Mouse (Mus musculus): ENCODE data around the gene Gm20765. TPM values are rescaled to one million over a fixed set of nuclear protein-coding genes. Genes with fewer than 3 reads are reported as not detected.
"Not testable (repeated sequence)": the region's sequence is repeated elsewhere in the genome, so short reads cannot be mapped to it uniquely, and the experiment has no call there.

The Gm20765 gene
- not detected in 2 replicates for polyA plus RNA-seq (2015; fragmentation: Nextera tagmentation; extraction: Ambion mirVana)

DNA sequence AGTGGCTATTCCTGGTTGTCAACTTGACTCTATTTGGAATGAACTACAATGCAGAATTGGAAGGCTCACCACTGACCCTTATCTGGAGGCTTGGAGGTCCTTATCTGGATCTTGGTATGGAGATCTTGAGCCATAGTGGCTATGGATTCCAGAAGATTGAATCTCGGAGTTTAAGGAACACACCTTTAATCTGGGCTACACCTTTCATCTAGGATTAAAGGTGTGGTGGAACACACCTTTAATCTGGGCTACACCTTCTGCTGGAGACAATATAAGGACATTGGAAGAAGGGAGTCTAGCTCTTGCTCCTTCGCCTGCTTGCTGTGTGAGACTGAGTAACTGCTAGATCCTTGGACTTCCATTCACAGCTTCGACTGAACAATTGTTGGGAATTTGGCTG is at the start of gene Gm20765:
Gene Gm20765 (plus strand): TSS at position 301 of the 400 bp plus-strand sequence.
- no CpG with 5 or more reads among the region's 3 CpGs for WGBS
- not testable (repeated sequence) for H3K36me3 ChIP-seq (ENCODE audit: control insufficient read depth, insufficient read depth); ATAC-seq (replicated peaks; ENCODE audit: extremely low read depth, insufficient read depth, low FRiP score); H3K4me3 ChIP-seq (ENCODE audit: low read length); H3K4me2 ChIP-seq (ENCODE audit: low read depth, low read length); H3K27ac ChIP-seq (ENCODE audit: low read length); H3K9ac ChIP-seq (ENCODE audit: low read length); H3K4me1 ChIP-seq (ENCODE audit: control insufficient read depth, insufficient read depth, low read length); H3K27me3 ChIP-seq (ENCODE audit: control insufficient read depth, insufficient read depth, low read length); H3K9me3 ChIP-seq (replicated peaks; ENCODE audit: control insufficient read depth, low read length)

DNA sequence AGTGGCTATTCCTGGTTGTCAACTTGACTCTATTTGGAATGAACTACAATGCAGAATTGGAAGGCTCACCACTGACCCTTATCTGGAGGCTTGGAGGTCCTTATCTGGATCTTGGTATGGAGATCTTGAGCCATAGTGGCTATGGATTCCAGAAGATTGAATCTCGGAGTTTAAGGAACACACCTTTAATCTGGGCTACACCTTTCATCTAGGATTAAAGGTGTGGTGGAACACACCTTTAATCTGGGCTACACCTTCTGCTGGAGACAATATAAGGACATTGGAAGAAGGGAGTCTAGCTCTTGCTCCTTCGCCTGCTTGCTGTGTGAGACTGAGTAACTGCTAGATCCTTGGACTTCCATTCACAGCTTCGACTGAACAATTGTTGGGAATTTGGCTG is 42.6 kb upstream of the Gm20765 start, which contains the start of gene Gm21293:
Gene Gm21293 (plus strand): TSS at position 301 of the 400 bp plus-strand sequence.
- H3K4me2 ChIP-seq (ENCODE audit: low read depth, low read length); H3K9me3 ChIP-seq (replicated peaks; ENCODE audit: control insufficient read depth, low read length); H3K27me3 ChIP-seq (ENCODE audit: control insufficient read depth, insufficient read depth, low read length); H3K4me1 ChIP-seq (ENCODE audit: control insufficient read depth, insufficient read depth, low read length); H3K27ac ChIP-seq (ENCODE audit: low read length); H3K4me3 ChIP-seq (ENCODE audit: low read length); H3K36me3 ChIP-seq (ENCODE audit: control insufficient read depth, insufficient read depth); ATAC-seq (replicated peaks; ENCODE audit: extremely low read depth, insufficient read depth, low FRiP score); H3K9ac ChIP-seq (ENCODE audit: low read length): not testable (repeated sequence)
- no CpG with 5 or more reads among the region's 3 CpGs for WGBS

DNA sequence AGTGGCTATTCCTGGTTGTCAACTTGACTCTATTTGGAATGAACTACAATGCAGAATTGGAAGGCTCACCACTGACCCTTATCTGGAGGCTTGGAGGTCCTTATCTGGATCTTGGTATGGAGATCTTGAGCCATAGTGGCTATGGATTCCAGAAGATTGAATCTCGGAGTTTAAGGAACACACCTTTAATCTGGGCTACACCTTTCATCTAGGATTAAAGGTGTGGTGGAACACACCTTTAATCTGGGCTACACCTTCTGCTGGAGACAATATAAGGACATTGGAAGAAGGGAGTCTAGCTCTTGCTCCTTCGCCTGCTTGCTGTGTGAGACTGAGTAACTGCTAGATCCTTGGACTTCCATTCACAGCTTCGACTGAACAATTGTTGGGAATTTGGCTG is 34.1 kb upstream of the Gm20765 start, which contains the start of gene Gm6763:
Gene Gm6763 (plus strand): TSS at position 301 of the 400 bp plus-strand sequence.
- H3K9me3 ChIP-seq (replicated peaks; ENCODE audit: control insufficient read depth, low read length); H3K27ac ChIP-seq (ENCODE audit: low read length); H3K9ac ChIP-seq (ENCODE audit: low read length); H3K36me3 ChIP-seq (ENCODE audit: control insufficient read depth, insufficient read depth); H3K4me2 ChIP-seq (ENCODE audit: low read depth, low read length); H3K4me3 ChIP-seq (ENCODE audit: low read length); ATAC-seq (replicated peaks; ENCODE audit: extremely low read depth, insufficient read depth, low FRiP score); H3K4me1 ChIP-seq (ENCODE audit: control insufficient read depth, insufficient read depth, low read length); H3K27me3 ChIP-seq (ENCODE audit: control insufficient read depth, insufficient read depth, low read length): not testable (repeated sequence)
- WGBS = no CpG with 5 or more reads among the region's 3 CpGs

DNA sequence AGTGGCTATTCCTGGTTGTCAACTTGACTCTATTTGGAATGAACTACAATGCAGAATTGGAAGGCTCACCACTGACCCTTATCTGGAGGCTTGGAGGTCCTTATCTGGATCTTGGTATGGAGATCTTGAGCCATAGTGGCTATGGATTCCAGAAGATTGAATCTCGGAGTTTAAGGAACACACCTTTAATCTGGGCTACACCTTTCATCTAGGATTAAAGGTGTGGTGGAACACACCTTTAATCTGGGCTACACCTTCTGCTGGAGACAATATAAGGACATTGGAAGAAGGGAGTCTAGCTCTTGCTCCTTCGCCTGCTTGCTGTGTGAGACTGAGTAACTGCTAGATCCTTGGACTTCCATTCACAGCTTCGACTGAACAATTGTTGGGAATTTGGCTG is 25.6 kb upstream of the Gm20765 start, which contains the start of gene Gm8764:
Gene Gm8764 (plus strand): TSS at position 301 of the 400 bp plus-strand sequence.
- H3K4me2 ChIP-seq (ENCODE audit: low read depth, low read length); H3K36me3 ChIP-seq (ENCODE audit: control insufficient read depth, insufficient read depth); ATAC-seq (replicated peaks; ENCODE audit: extremely low read depth, insufficient read depth, low FRiP score); H3K9ac ChIP-seq (ENCODE audit: low read length); H3K4me3 ChIP-seq (ENCODE audit: low read length); H3K9me3 ChIP-seq (replicated peaks; ENCODE audit: control insufficient read depth, low read length); H3K27ac ChIP-seq (ENCODE audit: low read length); H3K27me3 ChIP-seq (ENCODE audit: control insufficient read depth, insufficient read depth, low read length); H3K4me1 ChIP-seq (ENCODE audit: control insufficient read depth, insufficient read depth, low read length): not testable (repeated sequence)
- WGBS = no CpG with 5 or more reads among the region's 3 CpGs

DNA sequence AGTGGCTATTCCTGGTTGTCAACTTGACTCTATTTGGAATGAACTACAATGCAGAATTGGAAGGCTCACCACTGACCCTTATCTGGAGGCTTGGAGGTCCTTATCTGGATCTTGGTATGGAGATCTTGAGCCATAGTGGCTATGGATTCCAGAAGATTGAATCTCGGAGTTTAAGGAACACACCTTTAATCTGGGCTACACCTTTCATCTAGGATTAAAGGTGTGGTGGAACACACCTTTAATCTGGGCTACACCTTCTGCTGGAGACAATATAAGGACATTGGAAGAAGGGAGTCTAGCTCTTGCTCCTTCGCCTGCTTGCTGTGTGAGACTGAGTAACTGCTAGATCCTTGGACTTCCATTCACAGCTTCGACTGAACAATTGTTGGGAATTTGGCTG is 17.1 kb upstream of the Gm20765 start, which contains the start of gene Gm21304:
Gene Gm21304 (plus strand): TSS at position 301 of the 400 bp plus-strand sequence.
- H3K27me3 ChIP-seq (ENCODE audit: control insufficient read depth, insufficient read depth, low read length); H3K4me1 ChIP-seq (ENCODE audit: control insufficient read depth, insufficient read depth, low read length); H3K9ac ChIP-seq (ENCODE audit: low read length); H3K36me3 ChIP-seq (ENCODE audit: control insufficient read depth, insufficient read depth); H3K4me3 ChIP-seq (ENCODE audit: low read length); ATAC-seq (replicated peaks; ENCODE audit: extremely low read depth, insufficient read depth, low FRiP score); H3K27ac ChIP-seq (ENCODE audit: low read length); H3K4me2 ChIP-seq (ENCODE audit: low read depth, low read length); H3K9me3 ChIP-seq (replicated peaks; ENCODE audit: control insufficient read depth, low read length): not testable (repeated sequence)
- no CpG with 5 or more reads among the region's 3 CpGs for WGBS

DNA sequence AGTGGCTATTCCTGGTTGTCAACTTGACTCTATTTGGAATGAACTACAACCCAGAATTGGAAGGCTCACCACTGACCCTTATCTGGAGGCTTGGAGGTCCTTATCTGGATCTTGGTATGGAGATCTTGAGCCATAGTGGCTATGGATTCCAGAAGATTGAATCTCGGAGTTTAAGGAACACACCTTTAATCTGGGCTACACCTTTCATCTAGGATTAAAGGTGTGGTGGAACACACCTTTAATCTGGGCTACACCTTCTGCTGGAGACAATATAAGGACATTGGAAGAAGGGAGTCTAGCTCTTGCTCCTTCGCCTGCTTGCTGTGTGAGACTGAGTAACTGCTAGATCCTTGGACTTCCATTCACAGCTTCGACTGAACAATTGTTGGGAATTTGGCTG is 8.6 kb upstream of the Gm20765 start, which contains the start of gene Gm21312:
Gene Gm21312 (plus strand): TSS at position 301 of the 400 bp plus-strand sequence.
- not testable (repeated sequence) for H3K27ac ChIP-seq (ENCODE audit: low read length); H3K9ac ChIP-seq (ENCODE audit: low read length); H3K4me2 ChIP-seq (ENCODE audit: low read depth, low read length); ATAC-seq (replicated peaks; ENCODE audit: extremely low read depth, insufficient read depth, low FRiP score); H3K36me3 ChIP-seq (ENCODE audit: control insufficient read depth, insufficient read depth); H3K4me1 ChIP-seq (ENCODE audit: control insufficient read depth, insufficient read depth, low read length); H3K4me3 ChIP-seq (ENCODE audit: low read length); H3K9me3 ChIP-seq (replicated peaks; ENCODE audit: control insufficient read depth, low read length); H3K27me3 ChIP-seq (ENCODE audit: control insufficient read depth, insufficient read depth, low read length)
- WGBS = no CpG with 5 or more reads among the region's 3 CpGs

DNA sequence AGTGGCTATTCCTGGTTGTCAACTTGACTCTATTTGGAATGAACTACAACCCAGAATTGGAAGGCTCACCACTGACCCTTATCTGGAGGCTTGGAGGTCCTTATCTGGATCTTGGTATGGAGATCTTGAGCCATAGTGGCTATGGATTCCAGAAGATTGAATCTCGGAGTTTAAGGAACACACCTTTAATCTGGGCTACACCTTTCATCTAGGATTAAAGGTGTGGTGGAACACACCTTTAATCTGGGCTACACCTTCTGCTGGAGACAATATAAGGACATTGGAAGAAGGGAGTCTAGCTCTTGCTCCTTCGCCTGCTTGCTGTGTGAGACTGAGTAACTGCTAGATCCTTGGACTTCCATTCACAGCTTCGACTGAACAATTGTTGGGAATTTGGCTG is 8.4 kb downstream of the Gm20765 start, which contains the start of gene Gm4340:
Gene Gm4340 (plus strand): TSS at position 301 of the 400 bp plus-strand sequence.
- not testable (repeated sequence) for ATAC-seq (replicated peaks; ENCODE audit: extremely low read depth, insufficient read depth, low FRiP score); H3K36me3 ChIP-seq (ENCODE audit: control insufficient read depth, insufficient read depth); H3K27ac ChIP-seq (ENCODE audit: low read length); H3K9ac ChIP-seq (ENCODE audit: low read length); H3K4me1 ChIP-seq (ENCODE audit: control insufficient read depth, insufficient read depth, low read length); H3K9me3 ChIP-seq (replicated peaks; ENCODE audit: control insufficient read depth, low read length); H3K4me2 ChIP-seq (ENCODE audit: low read depth, low read length); H3K4me3 ChIP-seq (ENCODE audit: low read length); H3K27me3 ChIP-seq (ENCODE audit: control insufficient read depth, insufficient read depth, low read length)
- no CpG with 5 or more reads among the region's 3 CpGs for WGBS

DNA sequence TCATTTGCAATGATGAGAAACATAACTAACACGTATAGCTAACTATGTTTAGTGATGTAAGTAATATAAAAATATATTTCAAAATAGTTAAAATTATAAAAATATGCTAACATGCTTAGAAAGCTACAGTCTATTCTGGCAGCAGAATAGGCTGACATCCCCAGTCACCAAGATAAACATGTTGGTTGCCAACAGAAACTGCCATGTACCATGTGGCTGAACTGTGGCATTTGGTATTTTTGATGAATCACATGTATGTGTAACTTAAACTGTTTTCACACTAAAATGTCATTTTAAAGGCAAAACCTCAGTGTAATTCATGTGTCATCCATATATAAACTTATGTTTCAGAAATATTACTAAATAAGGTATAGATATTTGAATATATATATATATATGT is 24.3 kb downstream of the Gm20765 start:
- Histone ChIP-seq H3K9me3 (replicated peaks; ENCODE audit: control insufficient read depth, low read length) (no peaks in the 10 kb centered on the region), H3K27ac (ENCODE audit: low read length) (no peak overlapping the region), H3K36me3 (ENCODE audit: control insufficient read depth, insufficient read depth) (no peaks in the 10 kb centered on the region), H3K27me3 (ENCODE audit: control insufficient read depth, insufficient read depth, low read length) (no peaks in the 10 kb centered on the region), H3K4me2 (ENCODE audit: low read depth, low read length) (no peak overlapping the region), H3K9ac (ENCODE audit: low read length) (no peak overlapping the region), H3K4me1 (ENCODE audit: control insufficient read depth, insufficient read depth, low read length) (no peaks in the 10 kb centered on the region), H3K4me3 (ENCODE audit: low read length) (no peak overlapping the region)
- no peak for ATAC-seq (replicated peaks; ENCODE audit: extremely low read depth, insufficient read depth, low FRiP score)
- 80% methylated on average over 1 of the region's 1 CpGs for WGBS

DNA sequence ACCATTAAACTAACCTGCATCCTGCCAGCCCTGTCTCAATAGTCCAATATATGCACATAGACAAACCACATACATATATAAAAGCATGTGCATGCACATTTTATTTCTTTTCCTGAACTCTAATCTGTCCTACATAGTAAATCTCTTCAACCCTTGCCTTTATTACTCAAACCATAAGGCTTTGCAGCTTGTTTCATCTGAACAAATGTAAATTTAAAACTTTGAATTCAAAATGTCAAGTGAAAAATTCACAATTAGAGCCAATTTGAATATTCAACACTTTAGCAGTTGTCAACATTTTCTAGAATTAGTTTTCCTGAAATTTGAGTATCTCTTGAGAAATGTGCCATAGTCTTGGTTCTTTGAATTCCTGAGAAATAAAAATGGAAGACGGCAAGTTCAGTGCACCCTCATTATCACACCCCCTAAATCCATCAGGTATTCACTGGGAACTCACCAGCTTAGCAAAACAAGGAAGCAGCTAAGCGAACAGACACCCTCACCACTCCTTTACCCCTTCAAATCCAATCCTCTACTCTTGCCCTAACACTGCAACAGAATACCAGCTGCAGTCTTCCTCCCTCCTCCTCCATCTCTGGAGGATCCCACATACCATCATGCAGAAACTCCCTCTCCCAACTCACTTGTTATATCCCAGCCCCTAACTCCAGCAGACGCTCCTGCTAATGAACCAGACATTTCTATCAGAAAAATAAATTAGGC is 25.1 kb downstream of the Gm20765 start:
- H3K4me2 ChIP-seq (ENCODE audit: low read depth, low read length) = no peak overlapping the region
- H3K9me3 ChIP-seq (replicated peaks; ENCODE audit: control insufficient read depth, low read length) = no peaks in the 10 kb centered on the region
- no peak for ATAC-seq (replicated peaks; ENCODE audit: extremely low read depth, insufficient read depth, low FRiP score)
- 63% methylated on average over 3 of the region's 3 CpGs for WGBS
- no peaks in the 10 kb centered on the region for H3K36me3 ChIP-seq (ENCODE audit: control insufficient read depth, insufficient read depth)
- H3K27me3 ChIP-seq (ENCODE audit: control insufficient read depth, insufficient read depth, low read length) = no peaks in the 10 kb centered on the region
- H3K27ac ChIP-seq (ENCODE audit: low read length) = no peak overlapping the region
- no peaks in the 10 kb centered on the region for H3K4me1 ChIP-seq (ENCODE audit: control insufficient read depth, insufficient read depth, low read length)
- H3K9ac ChIP-seq (ENCODE audit: low read length) = no peak overlapping the region
- H3K4me3 ChIP-seq (ENCODE audit: low read length) = no peak overlapping the region
